Mouse (Mus musculus) common myeloid progenitor, adult 5-6 weeks (primary cell): ENCODE results near the gene Cldn9. TPM values are rescaled to one million over a fixed set of nuclear protein-coding genes. Genes with fewer than 3 reads are reported as not detected.

Experiments
- ATAC-seq: replicated peaks from 2 replicates; pipeline ENCODE4 v1.8.0; 2016; ENCODE audit warnings: low read depth, mild to moderate bottlenecking, moderate TSS enrichment, inconsistent platforms; ENCODE audit not compliant: poor library complexity, severe bottlenecking
- total RNA-seq: library from RNA; stranded (forward); fragments of 200-1000, 187-1606 nt; gene quantifications from 2 replicates; pipeline ENCODE4 v1.2.3, GENCODE M21; 2017

Cldn9 gene
- total RNA-seq, 1 experiment from 2014 or later, result not detected

DNA sequence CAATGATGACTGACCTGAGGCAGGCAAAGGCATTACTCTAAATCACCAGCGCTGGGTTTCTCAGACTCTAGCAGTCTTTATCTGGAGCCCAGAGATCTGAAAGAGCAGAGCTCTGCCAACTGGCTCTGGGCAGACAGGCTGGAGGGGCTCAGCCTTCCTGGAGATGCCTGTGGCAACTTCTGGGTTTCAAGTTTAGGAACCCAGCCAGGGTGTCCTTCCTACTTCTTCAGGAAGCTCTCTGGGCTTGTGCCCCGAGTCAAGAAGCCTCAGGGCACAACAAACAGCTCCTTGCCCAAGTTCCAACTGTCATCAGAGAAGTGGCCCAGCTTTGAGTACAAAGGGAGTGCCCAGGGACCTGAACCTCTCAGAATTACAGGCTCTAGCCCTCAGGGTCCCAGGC is 29.4 kb downstream of the Cldn9 start:
- peak; percentile 46; the same call in 1 of the 2 replicates for ATAC-seq

DNA sequence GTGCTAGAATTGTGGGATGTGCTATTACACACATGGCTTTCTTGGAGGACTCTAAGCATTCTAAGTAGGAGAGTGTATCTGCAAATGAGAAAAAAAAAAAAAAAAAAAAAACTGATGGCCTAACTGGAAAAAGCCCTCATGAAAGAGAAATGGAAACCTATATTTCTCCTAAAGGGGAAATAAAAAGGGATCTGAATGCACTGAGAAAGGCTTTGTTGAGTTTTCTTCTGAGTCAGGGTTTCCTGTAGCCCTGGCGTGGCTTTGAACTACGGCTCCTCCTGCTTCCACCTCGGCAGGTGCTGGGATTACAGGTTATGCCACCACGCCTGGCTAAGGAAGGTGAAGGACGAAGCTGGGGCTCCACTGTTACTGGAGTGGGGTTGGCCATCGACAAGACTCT is 29.8 kb downstream of the Cldn9 start:
- ATAC-seq, result peak; percentile 31; the same call in 1 of the 2 replicates

DNA sequence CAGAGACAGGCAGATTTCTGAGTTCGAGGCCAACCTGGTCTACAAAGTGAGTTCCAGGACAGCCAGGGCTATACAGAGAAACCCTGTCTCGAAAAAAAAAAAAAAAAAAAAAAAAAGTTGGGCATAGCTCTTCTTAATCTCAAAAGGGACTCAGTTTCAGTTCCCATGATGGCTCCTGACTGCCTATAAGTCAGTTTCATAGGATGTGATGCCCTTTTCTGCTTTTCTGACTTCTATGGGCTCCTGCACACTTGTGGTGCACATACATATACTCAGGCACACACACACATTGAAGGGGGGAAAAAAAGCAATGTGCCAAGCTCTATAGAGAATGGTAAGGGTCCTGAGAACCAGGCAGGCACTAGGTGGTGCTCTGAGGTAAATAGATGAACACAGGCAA is 30.5 kb downstream of the Cldn9 start:
- 0 out of 2 replicates have a peak, but pooled peaks have one; percentile 31 for ATAC-seq

DNA sequence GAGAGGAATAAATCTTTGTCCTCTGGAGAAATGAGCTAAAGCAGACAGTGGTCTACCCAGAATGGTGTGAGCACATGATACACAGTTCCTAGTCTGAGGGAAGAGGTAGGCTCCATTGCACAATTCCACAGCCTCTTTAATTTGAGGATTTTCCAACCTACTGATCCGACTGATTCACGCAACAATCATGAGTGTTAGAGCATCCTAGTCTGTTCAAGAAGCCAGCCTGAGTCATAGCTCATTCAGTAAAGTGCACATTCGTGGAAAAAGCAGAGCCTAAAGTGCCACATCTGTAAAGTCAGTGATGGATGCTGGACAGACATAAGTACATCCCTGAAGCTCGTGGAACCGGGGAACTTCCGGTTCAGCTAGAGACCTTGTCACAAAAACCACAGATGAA is 32.5 kb downstream of the Cldn9 start:
- ATAC-seq, result no peak

DNA sequence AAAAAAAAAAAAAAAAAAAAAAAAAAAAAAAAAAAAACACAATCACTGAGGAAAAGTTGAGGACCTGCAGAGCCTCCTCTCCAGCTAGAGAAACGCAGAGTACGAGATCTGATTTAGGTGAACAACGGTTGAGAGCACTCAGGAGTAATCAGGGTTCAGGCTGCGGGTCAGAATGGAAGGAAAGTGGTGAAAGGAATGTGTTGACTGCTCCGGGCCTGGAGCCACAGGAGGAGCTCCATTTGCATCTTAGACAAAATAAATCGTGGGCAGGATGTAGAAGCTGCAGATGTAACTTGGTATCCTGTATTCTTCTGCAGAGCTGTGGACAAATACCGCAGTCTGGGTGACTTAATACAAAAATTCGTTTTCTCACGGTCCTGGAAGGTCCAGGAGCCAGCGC is 37.9 kb downstream of the Cldn9 start:
- ATAC-seq, result no peak

DNA sequence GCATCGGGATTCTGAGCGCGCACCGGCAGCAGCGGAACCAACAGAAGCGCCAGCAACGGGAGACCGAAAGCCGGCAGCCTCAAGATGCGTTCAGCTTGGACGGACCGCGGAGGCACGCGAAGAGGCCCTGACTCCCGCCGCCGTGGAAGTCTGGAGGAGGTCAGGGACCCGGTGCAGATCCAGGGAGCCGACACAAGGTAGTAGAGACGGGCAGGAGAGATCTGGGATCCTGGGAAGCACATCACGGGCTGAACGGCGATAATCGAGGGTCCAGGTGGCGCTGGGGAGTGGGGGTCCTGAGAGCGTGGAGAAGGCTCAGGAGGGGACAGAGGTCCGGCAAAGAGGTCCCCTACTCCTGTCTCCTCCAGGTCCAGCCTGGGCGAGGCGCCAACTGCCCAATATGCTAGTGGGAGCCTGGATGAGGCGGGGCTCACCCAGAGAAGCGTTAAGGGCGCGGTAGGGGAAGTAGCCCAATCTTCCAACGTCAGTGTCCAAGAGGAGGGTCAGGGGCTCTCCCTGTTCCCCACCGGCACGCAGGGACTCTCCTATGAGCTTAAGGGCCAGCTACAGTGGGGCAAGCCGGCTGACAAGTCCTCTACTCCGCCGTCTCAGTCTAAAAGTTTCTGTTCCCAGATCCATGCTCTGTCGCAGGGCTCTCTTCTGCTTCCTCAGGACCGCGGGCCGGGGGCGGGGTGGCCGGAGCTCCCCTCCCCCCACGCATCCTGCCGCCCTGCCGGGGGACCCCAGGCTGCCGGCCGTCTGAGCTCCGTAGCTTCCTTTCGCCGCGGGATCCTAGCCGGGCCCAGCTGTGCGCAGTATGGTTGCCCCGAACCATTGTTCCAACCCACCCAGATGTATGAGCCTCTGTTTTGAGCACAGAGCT is 39.0 kb downstream of the Cldn9 start, which contains the start of gene Mmp25:
Gene Mmp25, minus strand, starts transcription at position 665 of the 883 bp plus-strand sequence.
- ATAC-seq, result peak; percentile 64

Other genes with a start within 250 kb of the Cldn9 start
- gene Vmn2r117, start 204.3 kb downstream of the Cldn9 start, total RNA-seq, result not detected in 2 replicates
- 8.9 and 10.1 TPM in 2 replicates for gene Zfp213, start 119.8 kb downstream of the Cldn9 start, total RNA-seq
- gene Zfp13, start 84.5 kb downstream of the Cldn9 start, total RNA-seq, result 0.14 and 1.8 TPM in 2 replicates
- not detected in 2 replicates for gene Zscan10, start 83.2 kb downstream of the Cldn9 start, total RNA-seq
- gene Mmp25, start 38.7 kb downstream of the Cldn9 start, total RNA-seq, result 0.24 TPM in 1 of 2 replicates, not detected in the other
- gene Bicdl2, start 23.5 kb downstream of the Cldn9 start, total RNA-seq, result not detected in 2 replicates
- 19.2 and 26.9 TPM in 2 replicates for gene Hcfc1r1, start 10.4 kb downstream of the Cldn9 start, total RNA-seq
- 44.6 and 55.5 TPM in 2 replicates for gene Thoc6, start 10.1 kb downstream of the Cldn9 start, total RNA-seq
- gene Tnfrsf12a, start 6.6 kb downstream of the Cldn9 start, total RNA-seq, result 10.1 and 13.2 TPM in 2 replicates
- 1.3 TPM in 1 of 2 replicates, not detected in the other for gene Cldn6, start 4.8 kb downstream of the Cldn9 start, total RNA-seq
- gene 1520401A03Rik, start 38.8 kb upstream of the Cldn9 start, total RNA-seq, result not detected in 2 replicates
- 14.3 and 28.1 TPM in 2 replicates for gene Pkmyt1, start 42.3 kb upstream of the Cldn9 start, total RNA-seq
- 4.4 and 5.3 TPM in 2 replicates for gene Paqr4, start 56.8 kb upstream of the Cldn9 start, total RNA-seq
- not detected in 2 replicates for gene Kremen2, start 61.8 kb upstream of the Cldn9 start, total RNA-seq
- gene Flywch1, start 87.6 kb upstream of the Cldn9 start, total RNA-seq, result 33.8 and 34.0 TPM in 2 replicates
- gene Flywch2, start 102.1 kb upstream of the Cldn9 start, total RNA-seq, result 0.46 and 4.6 TPM in 2 replicates
- 234 and 239 TPM in 2 replicates for gene Srrm2, start 106.5 kb upstream of the Cldn9 start, total RNA-seq
- 96.2 and 130 TPM in 2 replicates for gene Elob, start 145.1 kb upstream of the Cldn9 start, total RNA-seq
- gene Prss33, start 152.0 kb upstream of the Cldn9 start, total RNA-seq, result not detected in 2 replicates
- not detected in 2 replicates for gene Prss32, start 159.8 kb upstream of the Cldn9 start, total RNA-seq
- not detected in 2 replicates for gene Prss41, start 160.1 kb upstream of the Cldn9 start, total RNA-seq
- not detected in 2 replicates for gene Prss21, start 184.0 kb upstream of the Cldn9 start, total RNA-seq
- not detected in 2 replicates for gene Dcpp1, start 196.8 kb upstream of the Cldn9 start, total RNA-seq
- not detected in 2 replicates for gene Dcpp2, start 196.9 kb upstream of the Cldn9 start, total RNA-seq
- not detected in 2 replicates for gene Dcpp3, start 233.4 kb upstream of the Cldn9 start, total RNA-seq